Mouse (Mus musculus): ENCODE measurements around the gene 3110009E18Rik. TPM values are rescaled to one million over a fixed set of nuclear protein-coding genes. Genes with fewer than 3 reads are reported as not detected.

3110009E18Rik gene
- 13.5 and 16.7 TPM in 2 replicates for polyA plus RNA-seq (2015; fragmentation: Nextera tagmentation; extraction: Ambion mirVana)

- H3K4me3 ChIP-seq (ENCODE audit: low read length) = peak within 1 kb of the TSS; percentile 65
- ATAC-seq (ENCODE audit: low FRiP score, low TSS enrichment) = peak; percentile 94
- peaks cover 45% of the 10 kb centered on the region for H3K4me1 ChIP-seq (ENCODE audit: insufficient read depth, low read length)
- no peaks in the 10 kb centered on the region for H3K27me3 ChIP-seq (ENCODE audit: insufficient read depth, low read length)
- H3K4me2 ChIP-seq (replicated peaks; ENCODE audit: low read depth, low read length) = peak within 1 kb of the TSS; percentile 75
- H3K27ac ChIP-seq (ENCODE audit: low read length) = peak within 1 kb of the TSS; percentile 92
- H3K36me3 ChIP-seq (ENCODE audit: insufficient read depth, low read length) = peaks cover 7% of the 10 kb centered on the region; the same call in 1 of the 2 replicates
- WGBS = 1% methylated on average over 52 of the region's 52 CpGs
- H3K9me3 ChIP-seq (ENCODE audit: low read length) = no peaks in the 10 kb centered on the region
- peak within 1 kb of the TSS; percentile 79 for H3K9ac ChIP-seq (replicated peaks; ENCODE audit: low read length)
Observed at GRCm38 (mm10) chr1:120120969-120121811, at the start of gene 3110009E18Rik, which contains the start of gene Dbi. TSS of gene 3110009E18Rik (plus strand) at chr1:120121187. TSS of gene Dbi (minus strand) at chr1:120121078.

- Histone ChIP-seq H3K9ac (replicated peaks; ENCODE audit: low read length) (peak overlapping the region; percentile 65), H3K27me3 (ENCODE audit: insufficient read depth, low read length) (no peaks in the 10 kb centered on the region), H3K4me2 (replicated peaks; ENCODE audit: low read depth, low read length) (peak overlapping the region; percentile 92), H3K4me3 (ENCODE audit: low read length) (peak overlapping the region; percentile 55), H3K4me1 (ENCODE audit: insufficient read depth, low read length) (peaks cover 29% of the 10 kb centered on the region), H3K36me3 (ENCODE audit: insufficient read depth, low read length) (peaks cover under 1% of the 10 kb centered on the region; the same call in 1 of the 2 replicates), H3K27ac (ENCODE audit: low read length) (peak overlapping the region; percentile 78), H3K9me3 (ENCODE audit: low read length) (no peaks in the 10 kb centered on the region)
- ATAC-seq (ENCODE audit: low FRiP score, low TSS enrichment) = no peak
- WGBS = 5% methylated on average over 16 of the region's 16 CpGs
Observed at GRCm38 (mm10) chr1:120072900-120073299, 48.1 kb upstream of the 3110009E18Rik start.

DNA sequence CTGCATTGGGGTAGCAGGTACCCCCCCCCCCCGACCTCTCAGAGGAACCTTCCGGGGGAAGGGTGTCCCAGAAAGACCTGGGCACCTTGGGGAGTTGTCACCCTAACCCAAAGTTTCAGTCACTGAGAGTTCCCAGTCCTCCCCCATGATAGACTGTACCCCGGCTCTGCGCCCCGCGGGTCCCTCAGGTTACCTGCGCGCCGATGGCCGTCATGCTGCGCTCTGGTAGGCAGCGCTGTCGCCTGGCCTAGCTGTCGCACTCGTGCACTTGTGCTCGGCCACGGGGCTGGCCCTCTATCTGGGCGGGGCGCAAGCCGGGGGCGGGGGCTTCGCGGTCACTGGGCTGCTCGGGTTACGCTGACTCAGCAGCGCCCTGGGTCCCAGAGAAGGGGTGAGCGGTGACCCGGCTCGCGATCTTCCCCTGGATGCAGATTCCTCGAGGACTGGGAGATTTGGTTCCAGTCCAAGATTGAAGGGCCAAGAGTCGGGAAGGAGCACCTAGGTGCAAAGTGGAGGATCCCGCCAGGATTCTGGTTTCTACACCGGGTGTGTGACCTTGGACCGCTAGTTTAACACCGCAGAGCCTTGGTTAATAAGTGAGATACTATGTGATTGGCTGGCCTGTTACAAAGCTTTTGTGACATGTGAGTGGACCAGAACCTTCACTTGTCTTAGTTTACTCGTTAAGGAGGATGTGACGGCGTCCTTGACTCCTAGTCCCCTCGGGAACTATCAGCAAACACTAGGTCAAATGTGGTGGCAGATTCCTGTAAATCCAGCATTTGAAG is 47.3 kb upstream of the 3110009E18Rik start, which contains the start of gene Tmem37:
Gene Tmem37 (minus strand): TSS at position 556 of the 788 bp plus-strand sequence.
- peak; percentile 93 for ATAC-seq (ENCODE audit: low FRiP score, low TSS enrichment)
- H3K9ac ChIP-seq (replicated peaks; ENCODE audit: low read length) = peak within 1 kb of the TSS; percentile 65

DNA sequence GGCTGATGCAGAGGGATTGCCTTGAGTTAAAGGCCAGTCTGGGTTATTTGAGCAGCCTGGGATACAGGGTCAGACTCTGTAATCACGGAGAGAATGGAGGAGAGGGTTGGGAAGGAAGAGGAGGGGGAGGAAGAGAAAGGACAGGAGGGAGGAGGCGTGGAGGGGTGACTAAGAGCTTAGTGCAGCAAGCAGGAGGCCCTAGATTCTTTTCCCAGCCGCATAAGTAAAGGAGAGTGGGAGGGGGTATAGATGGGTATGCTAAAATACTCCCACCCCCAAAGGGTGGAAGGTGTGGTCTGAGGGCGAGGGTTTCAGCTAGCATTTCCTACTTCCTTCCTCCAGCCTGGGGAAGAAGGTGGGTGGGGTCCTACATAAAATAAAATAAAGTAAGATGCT is 46.7 kb upstream of the 3110009E18Rik start:
- peak; percentile 53 for ATAC-seq (ENCODE audit: low FRiP score, low TSS enrichment)
- H3K4me1 ChIP-seq (ENCODE audit: insufficient read depth, low read length) = peaks cover 34% of the 10 kb centered on the region
- peak overlapping the region; percentile 78 for H3K27ac ChIP-seq (ENCODE audit: low read length)
- H3K36me3 ChIP-seq (ENCODE audit: insufficient read depth, low read length) = no peaks in the 10 kb centered on the region
- peak overlapping the region; percentile 92 for H3K4me2 ChIP-seq (replicated peaks; ENCODE audit: low read depth, low read length)
- H3K9ac ChIP-seq (replicated peaks; ENCODE audit: low read length) = 0 out of 2 replicates have a peak overlapping the region, but pooled peaks have one; percentile 65
- peak overlapping the region; percentile 55; the same call in 1 of the 2 replicates for H3K4me3 ChIP-seq (ENCODE audit: low read length)
- no peaks in the 10 kb centered on the region for H3K27me3 ChIP-seq (ENCODE audit: insufficient read depth, low read length)
- 10% methylated on average over 4 of the region's 4 CpGs for WGBS
- no peaks in the 10 kb centered on the region for H3K9me3 ChIP-seq (ENCODE audit: low read length)

More for the DNA sequence above, 47.3 kb upstream of the 3110009E18Rik start, which contains the start of gene Tmem37:
- Histone ChIP-seq H3K4me3 (ENCODE audit: low read length) (peak within 1 kb of the TSS; percentile 55), H3K36me3 (ENCODE audit: insufficient read depth, low read length) (no peaks in the 10 kb centered on the region), H3K4me1 (ENCODE audit: insufficient read depth, low read length) (peaks cover 34% of the 10 kb centered on the region), H3K27ac (ENCODE audit: low read length) (peak within 1 kb of the TSS; percentile 78), H3K4me2 (replicated peaks; ENCODE audit: low read depth, low read length) (peak within 1 kb of the TSS; percentile 92), H3K9me3 (ENCODE audit: low read length) (no peaks in the 10 kb centered on the region), H3K27me3 (ENCODE audit: insufficient read depth, low read length) (no peaks in the 10 kb centered on the region)
- WGBS = 1% methylated on average over 40 of the region's 40 CpGs

- WGBS = 70% methylated on average over 4 of the region's 4 CpGs
- Histone ChIP-seq H3K4me1 (ENCODE audit: insufficient read depth, low read length) (peaks cover 34% of the 10 kb centered on the region), H3K9me3 (ENCODE audit: low read length) (no peaks in the 10 kb centered on the region), H3K27ac (ENCODE audit: low read length) (peak overlapping the region; percentile 78), H3K9ac (replicated peaks; ENCODE audit: low read length) (no peak overlapping the region), H3K36me3 (ENCODE audit: insufficient read depth, low read length) (no peaks in the 10 kb centered on the region), H3K27me3 (ENCODE audit: insufficient read depth, low read length) (no peaks in the 10 kb centered on the region), H3K4me2 (replicated peaks; ENCODE audit: low read depth, low read length) (no peak overlapping the region), H3K4me3 (ENCODE audit: low read length) (no peak overlapping the region)
- ATAC-seq (ENCODE audit: low FRiP score, low TSS enrichment) = no peak
Observed at GRCm38 (mm10) chr1:120074931-120075330, 46.1 kb upstream of the 3110009E18Rik start.

GRCm38 (mm10) chr1:120075507-120075906 is 45.5 kb upstream of the 3110009E18Rik start:
- H3K36me3 ChIP-seq (ENCODE audit: insufficient read depth, low read length) = no peaks in the 10 kb centered on the region
- no peak overlapping the region for H3K9ac ChIP-seq (replicated peaks; ENCODE audit: low read length)
- H3K9me3 ChIP-seq (ENCODE audit: low read length) = no peaks in the 10 kb centered on the region
- no peak for ATAC-seq (ENCODE audit: low FRiP score, low TSS enrichment)
- H3K4me3 ChIP-seq (ENCODE audit: low read length) = no peak overlapping the region
- WGBS = 77% methylated on average over 5 of the region's 5 CpGs
- H3K27ac ChIP-seq (ENCODE audit: low read length) = no peak overlapping the region
- H3K27me3 ChIP-seq (ENCODE audit: insufficient read depth, low read length) = no peaks in the 10 kb centered on the region
- peaks cover 34% of the 10 kb centered on the region for H3K4me1 ChIP-seq (ENCODE audit: insufficient read depth, low read length)
- H3K4me2 ChIP-seq (replicated peaks; ENCODE audit: low read depth, low read length) = no peak overlapping the region

GRCm38 (mm10) chr1:120077746-120078410 is 43.1 kb upstream of the 3110009E18Rik start:
- Histone ChIP-seq H3K36me3 (ENCODE audit: insufficient read depth, low read length) (no peaks in the 10 kb centered on the region), H3K4me2 (replicated peaks; ENCODE audit: low read depth, low read length) (no peak overlapping the region), H3K27me3 (ENCODE audit: insufficient read depth, low read length) (no peaks in the 10 kb centered on the region), H3K27ac (ENCODE audit: low read length) (no peak overlapping the region), H3K9ac (replicated peaks; ENCODE audit: low read length) (no peak overlapping the region), H3K9me3 (ENCODE audit: low read length) (no peaks in the 10 kb centered on the region), H3K4me1 (ENCODE audit: insufficient read depth, low read length) (peaks cover 30% of the 10 kb centered on the region), H3K4me3 (ENCODE audit: low read length) (no peak overlapping the region)
- ATAC-seq (ENCODE audit: low FRiP score, low TSS enrichment) = no peak
- WGBS = 30% methylated on average over 9 of the region's 9 CpGs

DNA sequence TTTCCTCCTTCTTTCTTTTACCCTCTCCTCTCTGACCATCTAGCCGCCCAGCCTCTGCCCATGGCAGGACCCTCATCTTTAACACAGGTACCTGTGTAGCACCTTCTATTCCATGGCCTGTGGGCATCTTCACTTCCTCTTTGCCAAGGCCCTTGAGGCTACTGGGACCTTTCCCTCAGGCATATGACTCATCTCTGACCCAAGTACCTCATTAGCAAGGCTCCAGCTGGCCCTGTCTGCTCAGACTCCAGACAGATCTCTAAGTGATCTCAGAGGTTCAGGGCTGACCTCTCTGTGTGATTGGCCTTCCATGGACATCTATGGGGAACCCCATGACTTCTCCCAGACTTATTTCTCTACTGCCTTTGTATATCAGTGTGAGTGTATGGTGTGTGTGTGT is 40.4 kb upstream of the 3110009E18Rik start:
- H3K27ac ChIP-seq (ENCODE audit: low read length) = no peak overlapping the region
- no peaks in the 10 kb centered on the region for H3K9me3 ChIP-seq (ENCODE audit: low read length)
- no peak overlapping the region for H3K4me2 ChIP-seq (replicated peaks; ENCODE audit: low read depth, low read length)
- peaks cover 21% of the 10 kb centered on the region for H3K4me1 ChIP-seq (ENCODE audit: insufficient read depth, low read length)
- no peak overlapping the region for H3K4me3 ChIP-seq (ENCODE audit: low read length)
- no peak overlapping the region for H3K9ac ChIP-seq (replicated peaks; ENCODE audit: low read length)
- no peaks in the 10 kb centered on the region for H3K36me3 ChIP-seq (ENCODE audit: insufficient read depth, low read length)
- H3K27me3 ChIP-seq (ENCODE audit: insufficient read depth, low read length) = no peaks in the 10 kb centered on the region
- ATAC-seq (ENCODE audit: low FRiP score, low TSS enrichment) = no peak
- WGBS = 95% methylated on average over 1 of the region's 1 CpGs

DNA sequence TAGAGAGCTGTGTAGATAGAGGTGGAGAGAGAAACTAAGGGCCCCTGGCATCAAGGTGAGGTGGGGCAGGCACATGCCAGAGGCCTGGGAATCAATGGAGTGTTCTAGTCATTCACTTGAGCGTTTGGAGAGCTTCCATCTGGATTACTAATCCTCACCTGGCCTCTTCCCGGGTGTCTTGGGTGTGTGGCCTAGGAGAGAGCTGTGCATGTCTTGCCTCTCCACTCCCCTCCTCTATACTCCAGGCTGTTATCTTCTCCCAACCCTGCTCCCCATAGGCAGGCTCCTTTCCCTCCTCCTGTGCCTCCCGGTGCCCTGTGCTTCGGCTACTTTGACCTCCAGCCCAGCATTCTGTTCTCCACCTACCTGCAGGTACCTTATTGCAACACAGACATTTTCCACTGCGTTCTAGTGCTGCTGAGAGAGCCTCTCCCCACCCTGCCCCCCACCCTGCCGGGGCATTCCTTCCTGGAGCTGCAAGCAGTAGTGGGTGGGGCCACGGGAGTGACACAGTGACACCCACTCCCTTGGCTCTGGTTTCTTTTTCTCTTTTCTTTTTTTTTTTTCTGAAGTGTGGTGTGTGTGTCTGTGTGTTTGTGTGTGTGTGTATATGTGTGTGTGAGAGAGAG is 37.9 kb upstream of the 3110009E18Rik start:
- ATAC-seq (ENCODE audit: low FRiP score, low TSS enrichment) = peak; percentile 71; the same call in 1 of the 2 replicates
- Histone ChIP-seq H3K27ac (ENCODE audit: low read length) (no peak overlapping the region), H3K4me3 (ENCODE audit: low read length) (no peak overlapping the region), H3K36me3 (ENCODE audit: insufficient read depth, low read length) (no peaks in the 10 kb centered on the region), H3K9me3 (ENCODE audit: low read length) (no peaks in the 10 kb centered on the region), H3K27me3 (ENCODE audit: insufficient read depth, low read length) (no peaks in the 10 kb centered on the region), H3K9ac (replicated peaks; ENCODE audit: low read length) (0 out of 2 replicates have a peak overlapping the region, but pooled peaks have one; percentile 27), H3K4me1 (ENCODE audit: insufficient read depth, low read length) (peaks cover 16% of the 10 kb centered on the region), H3K4me2 (replicated peaks; ENCODE audit: low read depth, low read length) (peak overlapping the region; percentile 31)
- 27% methylated on average over 7 of the region's 7 CpGs for WGBS

Data from kidney, embryonic 16.5 days (tissue).